Mouse (Mus musculus) ES-E14 (cell line): Measurements from ENCODE around the gene Dlg5. TPM values are rescaled to one million over a fixed set of nuclear protein-coding genes. Genes with fewer than 3 reads are reported as not detected.

Experiments
- DNase-seq: peaks from one replicate; pipeline ENCODE4 v3.0.0-alpha.2; 2013; ENCODE audit warnings: low read depth, low spot score
- H3K27ac ChIP-seq: 2 replicates; pipeline ENCODE4 v1.5.1; 2012; ENCODE audit warnings: low read depth, mild to moderate bottlenecking, low read length, moderate library complexity, mixed read lengths; ENCODE audit not compliant: poor library complexity, insufficient read depth, severe bottlenecking
- H3K36me3 ChIP-seq: 2 replicates; pipeline ENCODE4 v1.6.1; 2012; ENCODE audit warnings: mild to moderate bottlenecking, low read length, moderate library complexity, mixed read lengths; ENCODE audit not compliant: control insufficient read depth, poor library complexity, insufficient read depth, severe bottlenecking
- H3K4me1 ChIP-seq, 2 experiments: fragments of 150-350 bp in 1 of 2; sonication (generic) in 1 of 2; 2 replicates each; pipeline ENCODE4 v1.6.1; 2012; ENCODE audit warnings: low read length in 2 of 2, mild to moderate bottlenecking in 1 of 2, mixed read lengths in 1 of 2; ENCODE audit not compliant: control insufficient read depth in 2 of 2, insufficient read depth in 2 of 2, poor library complexity in 1 of 2
- H3K4me3 ChIP-seq, 2 experiments: fragments of 150-350 bp in 1 of 2; sonication (generic) in 1 of 2; 2 replicates each; pipeline ENCODE4 v1.5.1; 2012; ENCODE audit warnings: low read length in 2 of 2, low read depth in 1 of 2, mild to moderate bottlenecking in 1 of 2, mixed read lengths in 1 of 2; ENCODE audit not compliant: insufficient read depth in 1 of 2, poor library complexity in 1 of 2, severe bottlenecking in 1 of 2
- H3K9ac ChIP-seq: 2 replicates; pipeline ENCODE4 v1.6.1; 2012; ENCODE audit warnings: low read depth, mild to moderate bottlenecking, low read length, mixed read lengths; ENCODE audit not compliant: poor library complexity, insufficient read depth, severe bottlenecking
- H3K9me3 ChIP-seq: fragments of 150-350 bp; sonication (generic); 2 replicates; pipeline ENCODE4 v1.6.1; 2012; ENCODE audit warnings: low read depth, mild to moderate bottlenecking, low read length; ENCODE audit not compliant: control insufficient read depth, insufficient read depth
- CHD2 ChIP-seq: IDR thresholded peaks from 2 replicates; pipeline ENCODE4 v1.6.1; 2014; ENCODE audit warnings: mild to moderate bottlenecking, low read depth, low read length, inconsistent platforms
- HCFC1 ChIP-seq: IDR thresholded peaks from 2 replicates; pipeline ENCODE4 v1.6.1; 2012; ENCODE audit warnings: low read length, inconsistent platforms, borderline replicate concordance; ENCODE audit not compliant: insufficient read depth
- MAFK ChIP-seq: IDR thresholded peaks from 2 replicates; pipeline ENCODE4 v1.6.1; 2014; ENCODE audit warnings: mild to moderate bottlenecking, low read depth, low read length, inconsistent platforms; ENCODE audit not compliant: insufficient read depth
- ZC3H11A ChIP-seq: IDR thresholded peaks from 2 replicates; pipeline ENCODE4 v1.6.1; 2012; ENCODE audit warnings: low read depth, mild to moderate bottlenecking, inconsistent platforms, low read length, borderline replicate concordance
- ZNF384 ChIP-seq: IDR thresholded peaks from 2 replicates; pipeline ENCODE4 v1.6.1; 2012; ENCODE audit warnings: low read depth, low read length, inconsistent platforms
- in situ Hi-C, 2 experiments: fragments of 600-800 bp; cut with MboI; formaldehyde crosslinking; loops; one replicate each; pipeline ENCODE4 v1.15.1; 2025; ENCODE audit warnings: low sequenced_read_pairs in 2 of 2, inconsistent platforms in 1 of 2; ENCODE audit not compliant: unreplicated experiment in 2 of 2
- total RNA-seq: library from RNA; depleted of rRNA; stranded (reverse); fragments of 300-350 nt; gene quantifications from 2 replicates; pipeline ENCODE4 v1.2.3, GENCODE M21; 2012

Gene Dlg5
- total RNA-seq, 1 experiment: 17.5 TPM

DNA sequence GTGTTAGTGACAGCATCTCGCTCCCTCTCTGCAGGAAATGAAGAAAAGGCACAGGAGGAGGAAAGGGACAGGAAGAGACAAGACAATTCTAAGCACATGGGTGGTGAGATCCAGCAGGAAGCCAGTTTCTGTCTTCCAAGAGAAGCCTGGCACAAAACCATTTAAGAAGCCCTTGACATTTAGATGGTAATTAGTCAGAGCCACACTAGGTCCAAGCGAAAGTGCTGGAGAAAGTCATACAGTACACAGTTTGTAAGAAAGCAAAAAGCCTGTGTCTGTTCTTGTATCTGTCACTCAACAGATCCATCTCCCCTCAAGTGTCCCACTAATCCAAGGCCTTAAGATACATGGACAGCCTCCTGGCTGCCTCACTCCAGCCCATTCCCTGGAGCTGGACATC, 3.7 kb downstream of the Dlg5 start:
- Histone ChIP-seq H3K4me1 (peaks cover 2 to 7% of the 10 kb centered on the region in 2 experiments; a peak in 3 of 4 replicates), H3K36me3 (no peaks in the 10 kb centered on the region; the same call in 1 of the 2 replicates), H3K27ac (no peak overlapping the region), H3K9me3 (no peaks in the 10 kb centered on the region), H3K9ac (no peak overlapping the region), H3K4me3 (no peak overlapping the region)
- TF ChIP-seq MAFK (no peak), HCFC1 (no peak), ZNF384 (no peak), ZC3H11A (no peak), CHD2 (no peak)
- in situ Hi-C loops: no loop called here
- DNase-seq: no peak

- in situ Hi-C loops: no loop called here
- no peaks in the 10 kb centered on the region; the same call in 1 of the 2 replicates for H3K36me3 ChIP-seq
- H3K9ac ChIP-seq: no peak overlapping the region
- no peak overlapping the region for H3K27ac ChIP-seq
- H3K4me1 ChIP-seq: peaks cover 2 to 7% of the 10 kb centered on the region in 2 experiments; a peak in 3 of 4 replicates
- no peak for TF ChIP-seq ZNF384
- TF ChIP-seq ZC3H11A: no peak
- no peak for TF ChIP-seq HCFC1
- TF ChIP-seq MAFK: no peak
- TF ChIP-seq CHD2: no peak
- no peak for DNase-seq
- no peaks in the 10 kb centered on the region for H3K9me3 ChIP-seq
- no peak overlapping the region for H3K4me3 ChIP-seq
Measured at GRCm38 (mm10) chr14:24240831-24241230, 4.9 kb downstream of the Dlg5 start.

GRCm38 (mm10) chr14:24239651-24240050, 6.1 kb downstream of the Dlg5 start:
- H3K4me3 ChIP-seq: no peak overlapping the region
- H3K9ac ChIP-seq: no peak overlapping the region
- H3K4me1 ChIP-seq: peaks cover 8 to 13% of the 10 kb centered on the region in 2 experiments
- no peaks in the 10 kb centered on the region; the same call in 1 of the 2 replicates for H3K36me3 ChIP-seq
- H3K9me3 ChIP-seq: no peaks in the 10 kb centered on the region
- H3K27ac ChIP-seq: no peak overlapping the region
- no peak for TF ChIP-seq ZNF384
- TF ChIP-seq ZC3H11A: no peak
- no peak for TF ChIP-seq CHD2
- no peak for TF ChIP-seq HCFC1
- no peak for TF ChIP-seq MAFK
- no peak for DNase-seq
- in situ Hi-C loops: no loop called here

DNA sequence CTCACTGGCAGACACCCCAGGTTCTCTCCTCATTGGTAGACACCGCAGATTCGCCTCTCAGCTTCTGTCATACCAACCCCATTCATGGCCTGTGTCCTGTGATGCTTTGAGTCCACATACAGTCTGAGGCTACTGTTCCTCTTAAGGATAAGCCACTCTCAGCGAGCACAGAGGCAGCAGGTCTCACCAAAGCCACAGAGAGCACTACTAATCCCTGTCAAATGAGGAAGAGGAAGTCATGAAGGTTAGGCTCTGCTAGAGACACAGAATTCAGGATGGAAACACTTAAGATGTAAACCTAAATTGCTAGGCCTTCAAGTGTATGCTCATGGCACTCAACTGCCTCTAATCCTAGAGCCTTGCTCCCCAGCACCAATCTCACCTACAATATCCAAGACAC, 9.8 kb downstream of the Dlg5 start:
- no peak overlapping the region for H3K4me3 ChIP-seq
- H3K36me3 ChIP-seq: no peaks in the 10 kb centered on the region; the same call in 1 of the 2 replicates
- no peak for TF ChIP-seq ZC3H11A
- no peak for TF ChIP-seq ZNF384
- no peak for TF ChIP-seq MAFK
- no peak for TF ChIP-seq CHD2
- TF ChIP-seq HCFC1: no peak
- H3K9me3 ChIP-seq: no peaks in the 10 kb centered on the region
- in situ Hi-C loops: no loop called here
- H3K4me1 ChIP-seq: peaks cover 15 to 28% of the 10 kb centered on the region in 2 experiments
- no peak overlapping the region for H3K27ac ChIP-seq
- no peak for DNase-seq
- no peak overlapping the region for H3K9ac ChIP-seq
